In genomic region chr2:18914750-18915149, GRCm38 (mm10) we compare ENCODE assay signal across 21 mouse cellular contexts.
DNase-seq lines count a peak whose midpoint lies in the region; ATAC-seq lines count a peak whose summit lies in the region.
"Had no signal": no experiment of that assay in that cellular context is flagged by ENCODE, and none has a peak within 500 bp of the region (broad histone marks: within the 10 kb centered on the region; RNA-seq: fewer than 3 reads in every experiment).

No protein-coding gene starts in this region.

- no peak overlapping the region for H3K4me3 ChIP-seq in kidney, embryonic 15.5 days (replicated peaks)
- no peak overlapping the region for H3K4me3 ChIP-seq in neural tube, embryonic 15.5 days (replicated peaks)
- no peak overlapping the region for H3K4me3 ChIP-seq in midbrain, embryonic 15.5 days
- H3K4me3 ChIP-seq: embryonic facial prominence, embryonic 13.5 days; forebrain, embryonic 10.5 days; forebrain, embryonic 13.5 days; hindbrain, embryonic 12.5 days; hindbrain, embryonic 15.5 days had no signal

- peaks cover 58% of the 10 kb centered on the region for H3K4me1 ChIP-seq in kidney, embryonic 15.5 days
- H3K4me1 ChIP-seq in neural tube, embryonic 15.5 days: 0 out of 2 replicates have a peak, but pooled peaks cover 3% of the 10 kb centered on the region
- H3K4me1 ChIP-seq in midbrain, embryonic 15.5 days: peaks cover 4% of the 10 kb centered on the region

- 0 out of 2 replicates have a peak overlapping the region, but pooled peaks have one; percentile 54 for H3K27ac ChIP-seq in kidney, embryonic 15.5 days
- no peak overlapping the region for H3K27ac ChIP-seq in neural tube, embryonic 15.5 days (replicated peaks)
- H3K27ac ChIP-seq in midbrain, embryonic 15.5 days: no peak overlapping the region
- H3K27ac ChIP-seq: embryonic facial prominence, embryonic 13.5 days; forebrain, embryonic 10.5 days; forebrain, embryonic 13.5 days; hindbrain, embryonic 12.5 days; hindbrain, embryonic 15.5 days had no signal

- DNase-seq in kidney, postnatal 14 days: no peak
- DNase-seq in B cell, adult 2 months: peak; percentile 36 to 43
- DNase-seq: adrenal gland, postnatal 10 days; cerebellum, adult 11 months; cerebellum, adult 2 months; cerebellum, adult 9-11 months; cerebellum, postnatal 25 days; gastrocnemius, postnatal 10 days; gastrocnemius, postnatal 36 days had no signal

- H3K36me3 ChIP-seq in kidney, embryonic 15.5 days: no peaks in the 10 kb centered on the region
- H3K36me3 ChIP-seq in neural tube, embryonic 15.5 days: no peaks in the 10 kb centered on the region
- H3K36me3 ChIP-seq in midbrain, embryonic 15.5 days (replicated peaks): no peaks in the 10 kb centered on the region
- H3K36me3 ChIP-seq: embryonic facial prominence, embryonic 13.5 days; forebrain, embryonic 10.5 days; hindbrain, embryonic 12.5 days; hindbrain, embryonic 15.5 days had no signal

- no peak overlapping the region for H3K4me2 ChIP-seq in kidney, embryonic 15.5 days
- H3K4me2 ChIP-seq in neural tube, embryonic 15.5 days: no peak overlapping the region
- no peak overlapping the region for H3K4me2 ChIP-seq in midbrain, embryonic 15.5 days
- H3K4me2 ChIP-seq: embryonic facial prominence, embryonic 13.5 days; forebrain, embryonic 13.5 days; heart, embryonic 11.5 days; hindbrain, embryonic 12.5 days; hindbrain, embryonic 15.5 days had no signal

- H3K9me3 ChIP-seq in kidney, embryonic 15.5 days (replicated peaks): no peaks in the 10 kb centered on the region
- H3K9me3 ChIP-seq in neural tube, embryonic 15.5 days (replicated peaks): no peaks in the 10 kb centered on the region
- H3K9me3 ChIP-seq in midbrain, embryonic 15.5 days: no peaks in the 10 kb centered on the region
- H3K9me3 ChIP-seq: embryonic facial prominence, embryonic 13.5 days; forebrain, embryonic 10.5 days; forebrain, embryonic 13.5 days; G1E; hindbrain, embryonic 12.5 days; hindbrain, embryonic 15.5 days had no signal

- no peak overlapping the region for H3K9ac ChIP-seq in kidney, embryonic 15.5 days
- no peak overlapping the region for H3K9ac ChIP-seq in neural tube, embryonic 15.5 days (replicated peaks)
- H3K9ac ChIP-seq in midbrain, embryonic 15.5 days: no peak overlapping the region
- H3K9ac ChIP-seq: embryonic facial prominence, embryonic 13.5 days; forebrain, embryonic 13.5 days; hindbrain, embryonic 12.5 days; hindbrain, embryonic 15.5 days had no signal

- 59% methylated on average over 2 of the region's 2 CpGs for WGBS in kidney, embryonic 15.5 days
- WGBS in neural tube, embryonic 15.5 days: 77% methylated on average over 2 of the region's 2 CpGs
- WGBS in midbrain, embryonic 15.5 days: 90% methylated on average over 2 of the region's 2 CpGs

- no peak for ATAC-seq in kidney, embryonic 15.5 days (replicated peaks; ENCODE audit: low FRiP score)
- peak; percentile 25; the same call in 1 of the 2 replicates for ATAC-seq in neutrophil, adult 5-6 weeks (ENCODE audit: extremely low read depth, insufficient number of reproducible peaks, low FRiP score, poor library complexity, severe bottlenecking)
- ATAC-seq in neural tube, embryonic 15.5 days (ENCODE audit: low FRiP score): no peak
- no peak for ATAC-seq in midbrain, embryonic 15.5 days (replicated peaks)
- ATAC-seq: forebrain, embryonic 13.5 days; Patski had no signal

- no peaks in the 10 kb centered on the region for H3K27me3 ChIP-seq in kidney, embryonic 15.5 days
- H3K27me3 ChIP-seq in neural tube, embryonic 15.5 days (replicated peaks): no peaks in the 10 kb centered on the region
- no peaks in the 10 kb centered on the region for H3K27me3 ChIP-seq in midbrain, embryonic 15.5 days (replicated peaks)
- H3K27me3 ChIP-seq: forebrain, embryonic 13.5 days; hindbrain, embryonic 12.5 days; hindbrain, embryonic 15.5 days; Patski had no signal
